Mouse (Mus musculus): Measurements from ENCODE around the gene Itpr2. TPM values are rescaled to one million over a fixed set of nuclear protein-coding genes. Genes with fewer than 3 reads are reported as not detected.

Itpr2 gene
- polyA plus RNA-seq, 1 experiment from 2014 or later: 49.4 TPM

GRCm38 (mm10) chr6:146514531-146514948, 12.5 kb upstream of the Itpr2 start:
- no peaks in the 10 kb centered on the region for H3K27me3 ChIP-seq (ENCODE audit: control insufficient read depth, insufficient read depth, low read length)
- H3K4me1 ChIP-seq (ENCODE audit: control insufficient read depth, insufficient read depth, low read length): peaks cover 20% of the 10 kb centered on the region
- peak overlapping the region; percentile 21; the same call in 1 of the 2 replicates for H3K27ac ChIP-seq (ENCODE audit: low read length)
- H3K4me2 ChIP-seq (ENCODE audit: low read depth, low read length): no peak overlapping the region
- H3K9ac ChIP-seq (ENCODE audit: low read length): no peak overlapping the region
- no peaks in the 10 kb centered on the region for H3K9me3 ChIP-seq (replicated peaks; ENCODE audit: control insufficient read depth, low read length)
- 43% methylated on average over 7 of the region's 7 CpGs for WGBS
- no peak overlapping the region for H3K4me3 ChIP-seq (ENCODE audit: low read length)
- no peaks in the 10 kb centered on the region for H3K36me3 ChIP-seq (ENCODE audit: control insufficient read depth, insufficient read depth)
- peak; percentile 63 for ATAC-seq (replicated peaks; ENCODE audit: extremely low read depth, insufficient read depth, low FRiP score)

- no peak overlapping the region for H3K4me2 ChIP-seq (ENCODE audit: low read depth, low read length)
- no peaks in the 10 kb centered on the region for H3K9me3 ChIP-seq (replicated peaks; ENCODE audit: control insufficient read depth, low read length)
- no peak overlapping the region for H3K4me3 ChIP-seq (ENCODE audit: low read length)
- H3K4me1 ChIP-seq (ENCODE audit: control insufficient read depth, insufficient read depth, low read length): peaks cover 20% of the 10 kb centered on the region
- H3K9ac ChIP-seq (ENCODE audit: low read length): no peak overlapping the region
- no peaks in the 10 kb centered on the region for H3K36me3 ChIP-seq (ENCODE audit: control insufficient read depth, insufficient read depth)
- peak overlapping the region; percentile 43; the same call in 1 of the 2 replicates for H3K27ac ChIP-seq (ENCODE audit: low read length)
- peak; percentile 56; the same call in 1 of the 2 replicates for ATAC-seq (replicated peaks; ENCODE audit: extremely low read depth, insufficient read depth, low FRiP score)
- WGBS: 17% methylated on average over 5 of the region's 5 CpGs
- H3K27me3 ChIP-seq (ENCODE audit: control insufficient read depth, insufficient read depth, low read length): no peaks in the 10 kb centered on the region
Observed at GRCm38 (mm10) chr6:146513899-146514298, 11.9 kb upstream of the Itpr2 start.

GRCm38 (mm10) chr6:146513384-146513783, 11.4 kb upstream of the Itpr2 start:
- WGBS: 65% methylated on average over 8 of the region's 8 CpGs
- no peaks in the 10 kb centered on the region for H3K27me3 ChIP-seq (ENCODE audit: control insufficient read depth, insufficient read depth, low read length)
- peak overlapping the region; percentile 12; the same call in 1 of the 2 replicates for H3K27ac ChIP-seq (ENCODE audit: low read length)
- no peak overlapping the region for H3K9ac ChIP-seq (ENCODE audit: low read length)
- no peak for ATAC-seq (replicated peaks; ENCODE audit: extremely low read depth, insufficient read depth, low FRiP score)
- H3K4me1 ChIP-seq (ENCODE audit: control insufficient read depth, insufficient read depth, low read length): peaks cover 20% of the 10 kb centered on the region
- no peaks in the 10 kb centered on the region for H3K9me3 ChIP-seq (replicated peaks; ENCODE audit: control insufficient read depth, low read length)
- H3K36me3 ChIP-seq (ENCODE audit: control insufficient read depth, insufficient read depth): no peaks in the 10 kb centered on the region
- no peak overlapping the region for H3K4me2 ChIP-seq (ENCODE audit: low read depth, low read length)
- no peak overlapping the region for H3K4me3 ChIP-seq (ENCODE audit: low read length)

- Histone ChIP-seq H3K36me3 (ENCODE audit: control insufficient read depth, insufficient read depth) (no peaks in the 10 kb centered on the region), H3K9me3 (replicated peaks; ENCODE audit: control insufficient read depth, low read length) (no peaks in the 10 kb centered on the region), H3K4me2 (ENCODE audit: low read depth, low read length) (no peak overlapping the region), H3K27me3 (ENCODE audit: control insufficient read depth, insufficient read depth, low read length) (no peaks in the 10 kb centered on the region), H3K4me3 (ENCODE audit: low read length) (no peak overlapping the region), H3K4me1 (ENCODE audit: control insufficient read depth, insufficient read depth, low read length) (peaks cover 20% of the 10 kb centered on the region), H3K27ac (ENCODE audit: low read length) (no peak overlapping the region), H3K9ac (ENCODE audit: low read length) (no peak overlapping the region)
- no peak for ATAC-seq (replicated peaks; ENCODE audit: extremely low read depth, insufficient read depth, low FRiP score)
- WGBS: 84% methylated on average over 8 of the region's 8 CpGs
Observed at GRCm38 (mm10) chr6:146511511-146511910, 9.5 kb upstream of the Itpr2 start.

GRCm38 (mm10) chr6:146509891-146510290, 7.9 kb upstream of the Itpr2 start:
- Histone ChIP-seq H3K4me1 (ENCODE audit: control insufficient read depth, insufficient read depth, low read length) (peaks cover 20% of the 10 kb centered on the region), H3K27me3 (ENCODE audit: control insufficient read depth, insufficient read depth, low read length) (no peaks in the 10 kb centered on the region), H3K9ac (ENCODE audit: low read length) (no peak overlapping the region), H3K9me3 (replicated peaks; ENCODE audit: control insufficient read depth, low read length) (no peaks in the 10 kb centered on the region), H3K36me3 (ENCODE audit: control insufficient read depth, insufficient read depth) (no peaks in the 10 kb centered on the region), H3K27ac (ENCODE audit: low read length) (no peak overlapping the region), H3K4me2 (ENCODE audit: low read depth, low read length) (no peak overlapping the region), H3K4me3 (ENCODE audit: low read length) (no peak overlapping the region)
- WGBS: 53% methylated on average over 2 of the region's 2 CpGs
- ATAC-seq (replicated peaks; ENCODE audit: extremely low read depth, insufficient read depth, low FRiP score): no peak

- H3K4me3 ChIP-seq (ENCODE audit: low read length): no peak overlapping the region
- H3K27ac ChIP-seq (ENCODE audit: low read length): no peak overlapping the region
- no peaks in the 10 kb centered on the region for H3K9me3 ChIP-seq (replicated peaks; ENCODE audit: control insufficient read depth, low read length)
- H3K27me3 ChIP-seq (ENCODE audit: control insufficient read depth, insufficient read depth, low read length): no peaks in the 10 kb centered on the region
- ATAC-seq (replicated peaks; ENCODE audit: extremely low read depth, insufficient read depth, low FRiP score): no peak
- 73% methylated on average over 2 of the region's 2 CpGs for WGBS
- H3K36me3 ChIP-seq (ENCODE audit: control insufficient read depth, insufficient read depth): no peaks in the 10 kb centered on the region
- peaks cover 20% of the 10 kb centered on the region for H3K4me1 ChIP-seq (ENCODE audit: control insufficient read depth, insufficient read depth, low read length)
- H3K4me2 ChIP-seq (ENCODE audit: low read depth, low read length): no peak overlapping the region
- H3K9ac ChIP-seq (ENCODE audit: low read length): no peak overlapping the region
Observed at GRCm38 (mm10) chr6:146504459-146504858, 2.4 kb upstream of the Itpr2 start.

- Histone ChIP-seq H3K27me3 (ENCODE audit: control insufficient read depth, insufficient read depth, low read length) (no peaks in the 10 kb centered on the region), H3K36me3 (ENCODE audit: control insufficient read depth, insufficient read depth) (no peaks in the 10 kb centered on the region), H3K4me3 (ENCODE audit: low read length) (peak overlapping the region; percentile 85), H3K9ac (ENCODE audit: low read length) (peak overlapping the region; percentile 97), H3K9me3 (replicated peaks; ENCODE audit: control insufficient read depth, low read length) (no peaks in the 10 kb centered on the region), H3K27ac (ENCODE audit: low read length) (peak overlapping the region; percentile 94), H3K4me2 (ENCODE audit: low read depth, low read length) (peak overlapping the region; percentile 95), H3K4me1 (ENCODE audit: control insufficient read depth, insufficient read depth, low read length) (peaks cover 28% of the 10 kb centered on the region)
- 26% methylated on average over 3 of the region's 3 CpGs for WGBS
- no peak for ATAC-seq (replicated peaks; ENCODE audit: extremely low read depth, insufficient read depth, low FRiP score)
Observed at GRCm38 (mm10) chr6:146502856-146503255, 833 bp upstream of the Itpr2 start.

GRCm38 (mm10) chr6:146501316-146501865, 632 bp downstream of the Itpr2 start:
- H3K27ac ChIP-seq (ENCODE audit: low read length): peak overlapping the region; percentile 94
- H3K4me3 ChIP-seq (ENCODE audit: low read length): peak overlapping the region; percentile 85
- no peaks in the 10 kb centered on the region for H3K9me3 ChIP-seq (replicated peaks; ENCODE audit: control insufficient read depth, low read length)
- peaks cover 31% of the 10 kb centered on the region for H3K4me1 ChIP-seq (ENCODE audit: control insufficient read depth, insufficient read depth, low read length)
- no peaks in the 10 kb centered on the region for H3K36me3 ChIP-seq (ENCODE audit: control insufficient read depth, insufficient read depth)
- peak overlapping the region; percentile 97 for H3K9ac ChIP-seq (ENCODE audit: low read length)
- ATAC-seq (replicated peaks; ENCODE audit: extremely low read depth, insufficient read depth, low FRiP score): peak; percentile 24
- WGBS: 1% methylated on average over 30 of the region's 30 CpGs
- H3K27me3 ChIP-seq (ENCODE audit: control insufficient read depth, insufficient read depth, low read length): no peaks in the 10 kb centered on the region
- H3K4me2 ChIP-seq (ENCODE audit: low read depth, low read length): peak overlapping the region; percentile 95

GRCm38 (mm10) chr6:146500771-146501170, 1.3 kb downstream of the Itpr2 start:
- peaks cover 31% of the 10 kb centered on the region for H3K4me1 ChIP-seq (ENCODE audit: control insufficient read depth, insufficient read depth, low read length)
- H3K4me3 ChIP-seq (ENCODE audit: low read length): peak overlapping the region; percentile 85
- no peak for ATAC-seq (replicated peaks; ENCODE audit: extremely low read depth, insufficient read depth, low FRiP score)
- no peaks in the 10 kb centered on the region for H3K36me3 ChIP-seq (ENCODE audit: control insufficient read depth, insufficient read depth)
- peak overlapping the region; percentile 97 for H3K9ac ChIP-seq (ENCODE audit: low read length)
- peak overlapping the region; percentile 94 for H3K27ac ChIP-seq (ENCODE audit: low read length)
- H3K4me2 ChIP-seq (ENCODE audit: low read depth, low read length): peak overlapping the region; percentile 95
- no peaks in the 10 kb centered on the region for H3K9me3 ChIP-seq (replicated peaks; ENCODE audit: control insufficient read depth, low read length)
- WGBS: 43% methylated on average over 5 of the region's 5 CpGs
- no peaks in the 10 kb centered on the region for H3K27me3 ChIP-seq (ENCODE audit: control insufficient read depth, insufficient read depth, low read length)
